Mouse (Mus musculus): ENCODE measurements around the gene Smim27. TPM values are rescaled to one million over a fixed set of nuclear protein-coding genes. Genes with fewer than 3 reads are reported as not detected.

Gene Smim27
- 23.4 TPM for polyA plus RNA-seq (2014; fragmentation: Illumina TruSeq; extraction: RNeasy Lipid Tissue Mini Kit (QIAGEN cat#74804); ENCODE audit: low replicate concordance)

GRCm38 (mm10) chr4:40269430-40270032 lies at the start of gene Smim27, which contains the start of gene Topors:
Gene Smim27, plus strand, starts transcription at chr4:40269579.
Gene Topors, minus strand, starts transcription at chr4:40269850.

DNA sequence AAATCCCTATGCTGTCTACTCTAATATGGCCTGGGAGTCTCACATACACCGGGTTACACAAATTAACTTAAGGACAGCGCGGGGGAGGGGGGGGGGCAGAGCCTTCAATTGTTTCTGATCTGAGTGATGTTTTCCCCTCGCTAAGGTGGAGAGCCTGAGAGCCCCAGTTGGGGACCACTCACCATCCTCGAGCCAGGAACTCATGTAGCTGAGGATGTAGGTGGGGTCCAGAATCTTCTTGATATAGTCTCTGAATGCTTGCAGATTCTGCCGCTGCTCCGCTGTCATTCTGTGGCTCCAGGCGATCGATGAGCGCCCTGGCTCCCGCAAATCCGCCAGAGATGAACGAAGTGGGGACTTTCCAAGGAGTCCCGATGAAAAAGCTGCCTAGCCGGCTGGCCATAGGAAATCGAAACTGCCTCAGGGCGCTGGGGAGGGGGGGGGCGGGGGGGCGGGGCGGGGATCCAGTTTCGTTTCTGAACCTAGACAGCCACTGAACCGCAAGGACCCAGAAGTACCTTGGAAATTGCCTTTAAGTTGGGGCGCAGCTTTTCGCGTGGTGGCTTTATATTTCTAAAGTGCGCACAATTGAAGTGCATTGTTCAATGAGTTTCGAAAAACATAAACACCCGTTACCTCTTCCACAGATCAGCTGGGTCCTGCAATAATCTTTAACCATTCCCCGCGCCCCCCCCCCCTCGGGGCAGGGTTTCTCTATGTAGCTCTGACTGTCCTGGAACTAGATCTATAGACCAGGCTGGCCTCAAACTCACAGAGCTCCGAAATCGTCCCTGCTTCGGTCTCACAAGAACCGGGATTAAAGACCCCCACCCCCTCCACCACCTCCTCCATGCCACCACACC lies 29.7 kb upstream of the Smim27 start, which contains the start of gene Ddx58:
Gene Ddx58 (minus strand): TSS at position 420 of the 863 bp plus-strand sequence.

DNA sequence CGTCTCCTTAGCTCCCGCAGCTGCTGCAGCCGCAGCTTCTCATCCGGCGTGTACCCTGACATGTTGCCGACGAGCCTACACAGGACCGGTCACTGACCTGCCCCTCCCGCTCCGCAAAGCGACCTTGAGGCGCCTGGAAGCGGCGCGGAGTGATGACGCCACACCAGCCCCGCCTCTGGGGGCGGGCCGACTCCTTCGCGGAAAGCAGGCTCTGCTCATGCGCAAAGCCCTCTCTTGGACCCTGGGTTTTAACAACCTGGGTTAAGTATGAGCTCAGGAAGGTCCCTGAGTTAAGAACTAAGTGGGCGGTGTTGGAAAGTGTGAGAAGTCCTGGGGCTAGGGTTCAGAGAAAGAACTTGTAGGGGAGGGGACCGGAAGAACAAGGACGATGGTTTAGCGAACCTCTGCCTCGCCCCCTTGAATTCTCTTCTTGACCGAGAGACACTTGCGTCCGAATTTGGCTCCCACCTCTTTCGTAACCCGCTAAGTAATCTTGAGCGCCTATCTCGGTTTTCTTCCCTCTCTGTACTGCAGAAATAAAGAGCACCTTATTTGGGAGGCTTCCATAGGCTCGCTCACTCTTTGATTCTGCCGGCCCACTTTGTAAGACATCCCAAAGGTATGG lies 10.0 kb downstream of the Smim27 start, which contains the start of gene Ndufb6:
Gene Ndufb6 (minus strand): TSS at position 146 of the 625 bp plus-strand sequence.

Other genes with a start within 250 kb of the Smim27 start
- 118 TPM for gene Aco1, start 126.5 kb upstream of the Smim27 start, polyA plus RNA-seq (2014; fragmentation: Illumina TruSeq; extraction: RNeasy Lipid Tissue Mini Kit (QIAGEN cat#74804); ENCODE audit: low replicate concordance)
- 84.5 TPM for gene Ddx58, start 29.8 kb upstream of the Smim27 start, polyA plus RNA-seq (2014; fragmentation: Illumina TruSeq; extraction: RNeasy Lipid Tissue Mini Kit (QIAGEN cat#74804); ENCODE audit: low replicate concordance)
- gene Topors, start 271 bp downstream of the Smim27 start, polyA plus RNA-seq (2014; fragmentation: Illumina TruSeq; extraction: RNeasy Lipid Tissue Mini Kit (QIAGEN cat#74804); ENCODE audit: low replicate concordance): 39.8 TPM
- gene Ndufb6, start 9.8 kb downstream of the Smim27 start, polyA plus RNA-seq (2014; fragmentation: Illumina TruSeq; extraction: RNeasy Lipid Tissue Mini Kit (QIAGEN cat#74804); ENCODE audit: low replicate concordance): 315 TPM
- 0.30 TPM for gene Tmem215, start 202.6 kb downstream of the Smim27 start, polyA plus RNA-seq (2014; fragmentation: Illumina TruSeq; extraction: RNeasy Lipid Tissue Mini Kit (QIAGEN cat#74804); ENCODE audit: low replicate concordance)

All from small intestine, adult 10 weeks (tissue).